Mouse (Mus musculus): ENCODE measurements around the gene Rgs9.
A peak's percentile ranks its signal among the peaks of the same experiment; 100 is the strongest.

The Rgs9 gene

DNA sequence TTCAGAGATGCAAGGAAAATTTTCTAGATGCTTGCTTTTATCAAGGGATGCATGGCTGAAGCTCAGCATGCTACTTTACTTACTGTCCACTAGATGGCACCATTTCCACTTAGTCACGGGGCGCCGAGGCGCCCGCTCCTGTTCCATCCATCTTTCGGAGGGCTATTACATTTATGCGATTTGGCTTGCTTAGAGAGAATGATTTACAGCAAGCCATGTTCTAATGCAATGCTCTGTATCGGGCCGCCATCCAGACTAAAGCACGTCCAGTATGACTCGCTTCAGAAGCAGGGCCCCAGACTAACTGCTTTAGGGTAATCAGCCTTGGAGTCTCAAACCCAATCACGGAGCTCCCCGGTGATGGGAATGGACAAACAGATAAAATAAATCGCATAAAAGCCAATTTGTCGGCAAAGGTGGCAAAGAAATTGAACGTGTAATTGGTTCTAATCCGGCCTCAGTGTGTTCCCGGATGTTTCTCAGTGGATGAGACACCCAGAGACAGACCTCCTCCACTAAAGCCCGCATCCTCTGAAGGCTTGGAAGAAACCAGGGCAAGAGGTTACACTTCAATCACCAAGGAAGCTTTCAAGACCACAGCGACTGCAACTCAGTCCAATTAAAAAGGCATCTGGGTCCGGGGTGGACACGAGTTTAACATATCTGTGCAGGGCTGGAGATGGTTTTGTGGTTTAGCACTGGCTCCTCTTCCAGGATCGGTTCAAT, 53.1 kb downstream of the Rgs9 start:
- DNase-seq (ENCODE audit: low read depth, low spot score) = peak; percentile 70

DNA sequence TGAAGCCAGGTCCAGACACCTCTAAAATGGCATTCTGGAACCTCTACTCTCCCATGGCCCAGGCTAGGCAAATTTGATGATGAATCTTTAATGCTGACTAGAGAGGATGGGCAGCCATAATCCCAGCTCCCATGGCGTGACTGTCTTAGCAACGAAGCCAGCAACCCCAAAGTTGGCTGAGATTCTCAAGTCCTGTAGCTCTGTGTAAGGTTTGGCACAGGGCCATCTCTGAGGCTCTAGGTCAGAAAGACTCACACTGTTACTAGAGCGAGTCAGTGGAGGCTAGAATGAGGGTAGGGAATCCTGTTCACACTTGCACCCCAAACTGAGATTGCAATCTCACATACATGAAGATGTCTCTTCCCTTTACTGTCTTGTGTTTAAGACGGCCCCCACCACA, 57.8 kb downstream of the Rgs9 start:
- no peak for DNase-seq (ENCODE audit: low read depth, low spot score)

DNA sequence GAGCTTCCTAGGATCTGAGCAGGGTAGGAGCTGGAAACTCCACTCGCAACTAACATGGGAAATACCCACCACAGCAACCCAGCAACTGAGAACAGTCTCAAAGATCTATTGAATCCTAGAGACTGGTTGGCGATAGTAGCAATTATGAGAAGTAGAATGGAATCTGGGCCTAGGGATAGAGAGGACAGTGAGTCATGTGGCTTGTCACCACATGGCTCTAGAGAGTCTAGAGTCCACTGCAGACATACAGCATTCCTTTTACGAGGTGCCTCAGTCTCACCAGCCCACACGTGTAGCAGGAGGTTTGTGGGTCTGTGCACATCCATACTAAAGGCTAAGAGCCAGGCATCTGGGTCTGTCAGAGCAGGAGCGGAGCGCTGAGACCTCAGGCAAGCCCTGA, 59.3 kb downstream of the Rgs9 start:
- DNase-seq (ENCODE audit: low read depth, low spot score) = no peak

DNA sequence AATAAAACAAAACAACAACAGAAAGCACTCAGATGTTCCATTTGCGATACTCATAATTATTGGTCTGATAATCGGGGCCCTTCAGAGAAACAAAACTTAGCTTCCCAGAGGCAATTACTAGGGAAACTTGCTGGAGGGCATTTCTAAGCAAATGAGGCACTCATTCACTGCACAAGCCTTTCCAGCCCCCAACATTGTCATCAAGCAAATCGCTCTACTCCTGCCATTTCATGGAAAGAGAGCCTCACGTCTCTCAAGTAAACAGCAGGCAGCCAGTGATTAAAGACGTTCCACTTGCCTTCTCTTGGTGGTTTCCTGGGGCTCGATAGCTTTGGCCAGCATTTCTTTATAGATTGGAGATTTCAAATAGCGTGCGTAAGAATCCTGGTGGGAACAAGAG, 60.1 kb downstream of the Rgs9 start:
- DNase-seq (ENCODE audit: low read depth, low spot score) = peak; percentile 70

DNA sequence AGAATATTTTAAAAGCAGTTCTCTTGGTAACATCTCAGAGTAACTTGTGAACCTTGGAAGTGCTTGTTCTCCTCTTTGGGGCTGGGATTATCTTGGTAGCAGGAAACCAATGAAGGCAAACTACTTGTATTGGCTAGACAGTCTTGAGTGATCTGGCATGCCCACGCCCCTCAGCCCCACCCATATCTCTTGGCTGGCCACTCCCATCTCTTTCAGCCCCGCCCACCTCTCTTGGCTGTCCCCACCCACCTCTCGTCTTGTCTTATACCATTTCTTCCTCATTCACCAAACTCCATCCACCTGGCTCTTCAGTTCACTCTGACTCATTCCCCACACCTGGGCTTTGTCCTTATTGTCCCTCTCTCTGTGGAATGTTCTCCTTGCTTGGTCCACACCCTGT, 64.3 kb downstream of the Rgs9 start:
- peak; percentile 71 for DNase-seq (ENCODE audit: low read depth, low spot score)

DNA sequence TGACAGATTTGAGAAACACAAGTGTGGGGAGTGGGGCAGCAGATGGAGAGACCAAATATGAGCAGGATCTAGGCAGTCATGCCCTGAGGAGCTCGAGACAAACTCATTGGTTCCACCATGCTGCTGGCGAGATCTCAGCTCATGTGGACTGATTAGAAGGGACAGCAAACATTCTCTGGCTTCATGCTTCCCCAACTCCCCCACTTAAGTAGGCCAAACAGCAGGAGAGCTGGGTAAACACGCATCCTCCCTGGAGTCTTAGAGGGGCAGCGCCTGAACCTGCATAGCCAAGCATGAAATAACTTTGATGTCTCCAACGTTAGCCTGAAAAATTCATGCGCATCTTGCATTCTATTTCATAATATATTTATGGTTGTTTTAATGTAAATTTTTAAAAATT, 65.1 kb downstream of the Rgs9 start:
- DNase-seq (ENCODE audit: low read depth, low spot score) = no peak

DNA sequence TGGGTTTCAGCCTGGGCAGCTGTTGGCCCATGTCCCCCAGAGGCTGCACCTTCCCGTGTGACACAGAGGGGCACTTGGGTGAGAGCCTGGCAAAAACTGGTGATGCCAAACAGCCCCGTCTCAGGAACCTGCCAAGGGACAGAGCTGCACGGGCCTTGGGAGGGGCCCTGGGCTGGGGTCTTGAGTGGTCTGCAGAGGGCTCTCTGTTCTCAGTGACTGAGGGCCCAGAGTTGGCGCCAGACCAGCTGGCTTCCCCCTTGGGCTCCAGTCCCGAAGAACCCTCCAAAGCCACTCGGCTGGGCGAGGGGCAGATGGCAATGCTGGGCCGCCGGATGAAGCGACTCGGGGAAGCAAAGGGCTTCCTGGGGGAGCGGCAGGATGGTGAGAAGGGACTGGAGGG, 70.8 kb downstream of the Rgs9 start:
- DNase-seq (ENCODE audit: low read depth, low spot score) = no peak

DNA sequence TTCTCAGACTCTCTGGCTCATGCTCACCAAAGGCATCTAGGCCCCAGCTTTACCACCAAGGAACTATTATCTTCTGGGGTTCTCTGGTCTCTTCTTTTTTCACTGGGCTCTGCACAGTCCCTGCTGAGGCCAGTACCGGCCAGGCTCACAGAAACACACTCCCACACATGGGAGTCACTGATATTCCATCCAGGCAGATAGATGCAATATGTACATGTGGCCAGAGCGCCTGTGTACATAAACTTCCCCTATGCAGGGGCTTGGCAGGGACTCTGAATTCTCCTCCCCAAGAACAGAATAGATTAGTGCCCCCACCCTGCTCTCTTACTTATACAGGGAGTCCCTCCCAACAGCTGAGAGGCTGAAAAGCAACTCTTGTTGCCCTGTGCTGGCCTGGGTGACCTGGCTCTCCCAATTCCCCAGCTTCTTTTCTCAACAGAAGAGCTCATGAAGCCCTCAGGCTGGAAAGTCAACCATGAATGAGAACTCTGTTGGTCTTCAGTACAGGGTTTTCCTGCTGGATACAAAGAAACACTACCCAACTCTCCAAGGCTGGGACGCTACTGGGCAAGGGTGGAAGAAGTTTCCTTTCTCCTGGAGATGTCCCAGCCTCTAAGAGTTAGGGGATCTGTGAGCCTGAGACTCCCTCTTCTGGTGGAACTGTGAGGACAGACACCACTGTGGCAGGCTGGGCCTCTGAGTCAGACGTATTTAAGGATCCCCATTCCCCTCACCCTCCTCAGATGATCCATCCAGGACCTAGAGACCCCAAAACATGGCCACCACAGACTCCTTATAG, 76.5 kb downstream of the Rgs9 start:
- DNase-seq (ENCODE audit: low read depth, low spot score) = no peak

DNA sequence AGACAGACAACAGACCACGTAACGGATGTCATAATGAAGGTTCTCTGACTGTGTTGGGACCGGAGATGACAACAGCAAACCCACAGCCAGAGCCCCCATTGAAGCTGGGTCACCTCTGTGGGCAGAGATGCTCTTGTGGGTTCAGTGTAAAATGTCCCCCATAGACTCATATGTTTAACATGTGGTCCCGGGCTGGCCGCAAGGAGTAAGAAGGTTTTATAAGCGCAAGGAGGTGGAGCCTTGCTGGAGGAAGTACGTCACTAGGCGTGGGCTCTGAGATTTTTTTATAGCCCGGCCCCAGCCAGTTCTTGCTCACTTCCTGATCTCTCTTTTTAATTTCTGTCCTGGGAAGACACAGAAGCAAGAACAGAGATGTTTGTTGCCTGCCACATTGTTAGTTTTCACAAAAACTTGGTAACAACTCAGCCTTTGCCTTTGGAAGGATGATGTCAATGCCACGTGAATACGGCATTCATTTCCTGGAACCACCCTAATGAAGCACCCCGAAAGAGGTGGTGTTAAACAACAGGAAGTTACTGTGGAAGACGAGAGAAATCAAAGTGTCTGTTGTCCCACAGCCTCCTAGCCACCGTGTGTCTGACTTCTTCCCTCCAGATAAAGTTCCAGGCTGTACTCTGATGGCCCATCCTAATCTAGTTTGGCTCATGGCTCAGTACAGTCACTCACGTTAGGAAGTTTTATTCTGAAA, 79.1 kb downstream of the Rgs9 start:
- no peak for DNase-seq (ENCODE audit: low read depth, low spot score)

DNA sequence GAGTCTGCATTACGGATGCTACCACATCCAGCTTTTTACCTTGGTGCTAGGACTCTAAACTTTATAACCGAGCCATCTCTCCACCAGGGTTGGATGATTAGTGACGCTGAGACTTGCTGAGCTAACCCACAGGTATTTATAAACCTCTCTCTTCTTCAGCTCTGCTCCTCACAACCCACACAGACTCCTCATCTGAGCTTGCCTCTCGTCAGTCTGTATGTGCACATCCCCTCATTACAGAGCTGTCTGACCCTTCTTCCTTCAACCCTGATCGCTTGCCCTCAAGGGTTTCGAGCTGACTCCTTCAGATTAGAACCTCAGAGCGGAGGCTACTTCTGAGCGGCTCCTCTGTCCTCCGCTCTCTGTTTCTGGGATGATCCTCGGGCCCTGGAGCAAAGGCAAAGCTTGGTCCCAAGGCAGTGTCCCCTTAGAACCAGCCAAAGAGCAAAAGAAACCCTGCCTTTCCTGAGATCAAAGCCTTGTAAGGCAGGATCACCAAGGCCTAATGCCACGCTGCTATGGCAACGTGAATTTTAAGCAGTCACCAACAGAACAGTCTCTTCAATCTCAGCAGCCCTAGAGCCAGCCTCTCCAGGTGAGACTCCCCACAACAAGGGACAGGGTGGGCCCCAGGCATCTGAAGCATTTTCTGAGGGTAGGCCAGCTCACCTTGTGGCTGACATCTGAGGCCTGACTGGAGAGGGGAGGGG, 79.9 kb downstream of the Rgs9 start:
- no peak for DNase-seq (ENCODE audit: low read depth, low spot score)

DNA sequence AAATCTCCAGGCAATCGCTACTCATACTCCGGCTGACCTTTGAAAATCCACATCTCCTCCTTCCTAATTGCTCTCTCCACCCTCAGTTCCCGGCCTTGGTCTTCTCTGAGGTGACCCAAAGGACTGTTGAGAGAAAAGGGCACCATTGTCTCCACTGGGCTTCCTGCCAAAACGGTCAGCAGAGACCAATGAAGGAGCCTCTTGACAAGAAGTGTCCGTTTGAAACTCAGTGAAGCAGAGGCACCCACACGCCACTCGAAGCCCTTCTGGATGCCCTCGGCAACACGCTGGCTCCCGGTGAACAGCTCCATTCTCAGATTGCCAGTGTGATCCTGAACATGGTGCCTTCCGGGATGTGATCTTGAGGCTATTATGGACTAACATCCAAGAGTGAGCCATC, 87.2 kb downstream of the Rgs9 start:
- no peak for DNase-seq (ENCODE audit: low read depth, low spot score)

DNA sequence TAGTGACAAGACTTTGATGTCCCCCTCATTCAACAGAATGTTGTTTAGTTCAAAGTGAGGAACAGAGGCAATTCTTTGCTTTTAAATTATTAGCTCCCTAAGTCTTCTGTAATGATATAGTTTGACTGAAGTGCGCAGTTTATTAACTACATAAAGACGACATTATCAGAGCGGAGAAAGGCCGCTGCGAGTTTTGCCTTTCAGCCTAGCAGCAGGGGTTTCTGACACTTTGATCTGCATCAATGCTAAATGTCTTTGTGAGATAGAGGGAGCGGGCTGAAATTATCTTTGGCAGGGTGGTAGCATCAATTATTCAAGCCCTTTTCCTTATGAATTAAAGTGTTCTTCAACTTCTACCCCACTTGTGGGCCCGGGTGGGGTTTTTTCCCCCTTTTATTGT, 87.6 kb downstream of the Rgs9 start:
- no peak for DNase-seq (ENCODE audit: low read depth, low spot score)

DNA sequence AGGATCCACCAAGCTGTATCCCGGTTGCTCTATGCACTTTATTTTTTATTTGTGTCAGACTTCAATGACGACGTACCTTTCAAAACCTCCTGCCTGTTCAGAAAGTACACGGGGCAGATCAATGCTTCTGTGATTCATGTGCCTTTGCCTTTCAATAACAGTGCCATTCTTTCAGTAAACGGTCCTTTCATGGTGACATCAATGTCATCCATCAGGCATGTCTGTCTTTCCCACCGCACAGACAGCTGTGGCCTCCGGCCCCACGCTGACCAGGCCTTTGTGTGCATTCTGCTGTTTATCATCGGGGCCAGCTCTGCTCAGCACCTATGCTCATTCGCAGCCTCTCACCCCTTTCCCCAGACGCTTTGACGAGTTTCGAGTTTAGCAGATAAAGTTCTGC, 91.2 kb downstream of the Rgs9 start:
- DNase-seq (ENCODE audit: low read depth, low spot score) = no peak

DNA sequence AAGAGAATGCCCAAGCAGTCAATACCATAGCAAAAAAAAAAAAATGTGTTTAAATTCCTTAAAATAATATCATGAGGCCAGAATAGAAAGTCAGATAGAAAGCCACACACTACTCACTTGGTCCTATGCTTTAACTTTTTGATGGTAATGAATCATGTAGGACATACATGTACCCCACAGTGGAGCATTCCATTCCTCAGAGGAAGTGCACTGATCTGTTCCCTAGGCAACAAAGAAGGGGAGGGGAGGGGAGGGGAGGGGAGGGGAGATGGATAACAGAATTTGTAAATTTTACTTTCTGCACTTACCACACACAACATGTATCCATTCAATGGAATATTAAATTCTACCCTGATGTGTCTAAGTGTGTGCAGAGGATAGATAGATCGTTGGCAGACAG, 91.9 kb downstream of the Rgs9 start:
- no peak for DNase-seq (ENCODE audit: low read depth, low spot score)

DNA sequence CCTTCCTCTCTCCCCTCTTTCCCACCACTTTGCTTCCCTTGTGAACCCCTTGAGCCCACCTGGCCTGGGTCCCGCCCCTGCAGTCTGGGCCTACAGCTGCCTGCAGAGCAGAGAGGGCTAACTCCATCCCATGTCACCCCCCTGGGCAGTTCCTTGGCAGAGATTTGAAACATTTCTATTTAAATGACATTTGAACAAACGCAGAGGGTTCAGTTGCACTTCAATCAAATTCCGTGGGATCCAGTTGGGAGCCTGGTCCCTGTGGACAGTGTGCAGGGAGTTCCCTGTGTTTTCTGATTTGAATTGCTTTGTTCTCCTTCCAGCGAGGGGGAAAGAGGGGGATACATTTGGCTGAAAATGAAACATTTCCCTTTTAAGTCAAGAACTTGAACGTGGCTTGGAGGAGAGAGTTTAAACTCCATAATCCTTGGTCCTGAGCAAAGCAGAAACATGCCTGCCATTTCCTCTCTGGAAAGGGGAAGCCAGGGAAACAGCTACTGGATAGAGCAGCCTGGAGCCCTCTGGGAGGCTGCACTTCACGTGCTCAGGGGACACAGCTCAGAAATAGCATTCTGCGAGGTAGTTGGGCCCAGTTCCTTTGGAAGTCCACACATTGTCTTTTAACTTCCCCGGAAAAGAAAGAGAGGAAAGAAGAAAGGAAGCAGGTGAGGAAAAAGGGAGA, 98.2 kb downstream of the Rgs9 start:
- peak; percentile 19 for DNase-seq (ENCODE audit: low read depth, low spot score)

DNA sequence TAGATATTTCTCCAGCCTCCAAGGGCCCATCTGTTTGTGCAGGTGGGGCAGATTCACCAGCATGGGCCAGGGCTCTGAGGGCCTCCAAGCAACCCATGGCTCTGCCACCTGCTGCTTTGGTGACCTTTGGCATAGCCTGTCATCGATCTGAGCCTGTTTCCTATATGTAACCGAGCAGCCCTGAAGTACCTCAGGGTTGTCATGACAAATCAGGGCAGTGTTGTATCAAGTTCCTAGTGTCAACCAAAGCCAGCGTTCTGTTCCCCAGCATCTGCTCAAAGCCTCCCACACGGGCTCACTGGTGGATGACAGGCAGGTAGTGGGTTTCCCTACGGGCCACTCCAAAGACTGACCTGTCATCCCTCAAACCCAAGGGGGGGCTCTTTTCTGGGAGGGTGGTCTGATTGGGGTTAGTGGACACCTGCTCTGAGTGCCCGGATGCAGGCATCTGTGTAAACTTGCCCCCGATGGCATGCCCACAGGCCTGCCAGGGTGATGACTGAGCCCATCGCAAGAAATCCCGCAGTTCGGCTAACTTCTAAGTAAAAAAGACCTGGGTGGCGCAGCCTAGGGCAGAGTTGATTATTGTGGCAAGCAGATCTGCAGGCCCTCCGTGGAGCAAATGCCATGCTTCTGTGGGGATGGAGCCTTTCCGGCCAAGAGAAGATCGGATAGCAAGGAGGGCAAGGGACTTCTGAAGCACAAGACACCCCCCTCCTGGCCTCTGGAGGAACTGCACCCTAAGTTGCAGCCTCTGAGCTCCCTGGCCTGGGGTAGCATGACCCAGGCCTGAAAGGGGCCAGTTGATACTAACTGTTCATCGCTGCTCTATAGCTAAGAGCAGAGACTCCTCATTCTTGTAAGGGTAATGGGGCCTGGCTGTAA, 105.0 kb downstream of the Rgs9 start:
- peak; percentile 84 for DNase-seq (ENCODE audit: low read depth, low spot score)

DNA sequence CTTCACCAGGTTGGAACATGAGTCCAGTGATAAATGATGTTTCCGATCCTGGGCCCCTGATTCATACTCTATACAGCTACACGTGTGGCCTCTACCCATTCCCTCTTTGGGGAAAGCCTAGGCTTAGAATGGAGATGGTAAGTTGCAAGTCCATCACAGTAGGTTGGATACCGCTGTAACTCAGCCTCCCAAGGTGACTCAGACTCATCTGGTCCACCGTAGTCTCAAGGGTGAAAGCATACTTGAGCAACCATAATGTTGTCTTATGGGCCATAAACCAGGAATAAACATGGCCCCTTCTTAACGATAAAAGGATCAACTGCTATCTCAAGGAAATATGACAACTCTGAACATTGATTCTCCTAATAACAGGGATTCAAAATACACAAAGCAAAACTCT, 109.7 kb downstream of the Rgs9 start:
- no peak for DNase-seq (ENCODE audit: low read depth, low spot score)

DNA sequence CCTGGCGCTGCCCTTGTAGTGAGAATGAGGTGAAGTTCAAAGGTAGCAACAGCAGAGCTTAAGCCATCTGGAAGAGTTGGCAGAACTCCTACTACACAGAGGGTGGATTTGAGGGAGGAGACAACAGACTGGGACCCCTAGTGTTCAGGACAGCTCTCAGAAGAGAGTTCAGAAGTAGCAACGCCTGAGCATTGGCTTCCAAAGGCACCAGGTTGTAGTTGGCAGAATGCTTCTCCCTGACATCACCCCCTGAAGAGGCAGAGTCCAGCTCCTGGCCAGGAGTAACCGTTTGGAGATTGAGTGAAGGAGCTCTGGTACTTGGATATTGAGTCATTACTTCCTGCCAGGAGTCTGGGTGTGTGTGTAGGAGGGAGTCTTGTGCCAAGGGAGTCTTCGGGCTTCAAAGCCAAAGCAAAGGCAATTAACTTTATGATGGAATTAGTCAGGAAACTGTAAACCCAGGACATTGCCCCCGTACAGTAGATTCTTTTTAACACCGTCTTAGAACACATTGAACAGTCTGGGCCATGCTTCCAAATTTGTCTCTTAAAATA, 110.2 kb downstream of the Rgs9 start:
- DNase-seq (ENCODE audit: low read depth, low spot score) = no peak

DNA sequence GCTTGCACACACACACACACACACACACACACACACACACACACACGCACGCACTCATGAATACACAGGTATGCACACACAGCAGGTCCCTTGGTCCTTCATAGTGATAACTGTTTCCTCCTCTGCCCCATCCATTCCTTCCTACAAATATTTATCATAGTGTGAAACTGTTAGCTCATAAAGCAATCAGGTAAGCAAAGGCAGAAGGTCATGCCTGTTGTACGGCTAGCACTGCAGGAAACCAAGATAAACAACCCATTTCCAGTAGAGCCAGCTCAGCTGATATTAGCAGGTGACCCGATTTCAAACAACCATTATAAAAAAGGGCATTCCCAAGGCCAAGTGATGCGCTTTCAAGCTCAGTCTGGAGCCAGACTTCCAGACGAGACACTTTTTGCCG, 116.8 kb downstream of the Rgs9 start:
- DNase-seq (ENCODE audit: low read depth, low spot score) = no peak

DNA sequence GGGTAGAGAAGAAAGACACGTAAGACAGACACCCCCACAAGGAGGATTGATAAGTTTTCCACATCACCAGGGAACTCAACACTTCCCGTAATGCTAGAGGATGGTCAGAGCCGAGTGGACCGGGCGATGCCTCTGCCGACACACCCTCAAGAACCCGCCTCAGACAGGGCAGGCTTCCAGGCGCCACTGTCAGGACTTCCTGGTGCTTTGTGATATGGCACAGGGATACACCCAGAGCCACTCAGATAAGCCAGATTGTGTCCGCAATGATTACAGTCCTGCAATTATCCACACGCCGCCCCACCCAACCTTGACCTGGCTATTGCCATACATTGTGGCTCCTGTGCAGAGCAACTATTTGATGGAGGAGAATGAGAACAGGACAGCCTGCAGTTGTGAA, 117.6 kb downstream of the Rgs9 start:
- DNase-seq (ENCODE audit: low read depth, low spot score) = no peak

Data from ZHBTc4 (cell line).